Mouse (Mus musculus) E14TG2a.4 (cell line): ENCODE results near the gene Rp2.
A peak's percentile ranks its signal among the peaks of the same experiment; 100 is the strongest.
"Not testable (repeated sequence)": the region's sequence is repeated elsewhere in the genome, so short reads cannot be mapped to it uniquely, and the experiment has no call there.

Experiments used
- H3K27me3 ChIP-seq: 2 replicates; pipeline ENCODE4 v1.6.1; 2014; ENCODE audit warnings: low read length, control low read depth; ENCODE audit not compliant: insufficient read depth
- H3K36me3 ChIP-seq: 2 replicates; pipeline ENCODE4 v1.6.1; 2014; ENCODE audit warnings: low read length, control low read depth; ENCODE audit not compliant: insufficient read depth
- H3K4me1 ChIP-seq: replicated peaks from 2 replicates; pipeline ENCODE4 v1.6.1; 2014; ENCODE audit warnings: low read depth, low read length, control low read depth
- H3K4me3 ChIP-seq: replicated peaks from 2 replicates; pipeline ENCODE4 v1.5.1; 2014; ENCODE audit warnings: mild to moderate bottlenecking, low read length
- H3K9me3 ChIP-seq: 2 replicates; pipeline ENCODE4 v1.6.1; 2014; ENCODE audit warnings: low read length, control low read depth
- CTCF ChIP-seq: conservative IDR thresholded peaks from 2 replicates; pipeline ENCODE4 v1.5.1; 2014; ENCODE audit warnings: low read length
- NANOG ChIP-seq: IDR thresholded peaks from 2 replicates; pipeline ENCODE4 v1.6.1; 2014; ENCODE audit warnings: borderline replicate concordance, low read length, mixed read lengths
- POU5F1 ChIP-seq: IDR thresholded peaks from 2 replicates; pipeline ENCODE4 v1.6.1; 2014; ENCODE audit warnings: low read length, borderline replicate concordance

Rp2 gene

GRCm38 (mm10) chrX:20379347-20380014 lies 15.2 kb downstream of the Rp2 start:
- H3K36me3 ChIP-seq, result peaks cover 17% of the 10 kb centered on the region; the same call in 1 of the 2 replicates
- no peak overlapping the region for H3K4me3 ChIP-seq
- H3K27me3 ChIP-seq, result no peaks in the 10 kb centered on the region
- no peaks in the 10 kb centered on the region for H3K9me3 ChIP-seq
- TF ChIP-seq NANOG (no peak), POU5F1 (no peak)
- no peaks in the 10 kb centered on the region for H3K4me1 ChIP-seq

DNA sequence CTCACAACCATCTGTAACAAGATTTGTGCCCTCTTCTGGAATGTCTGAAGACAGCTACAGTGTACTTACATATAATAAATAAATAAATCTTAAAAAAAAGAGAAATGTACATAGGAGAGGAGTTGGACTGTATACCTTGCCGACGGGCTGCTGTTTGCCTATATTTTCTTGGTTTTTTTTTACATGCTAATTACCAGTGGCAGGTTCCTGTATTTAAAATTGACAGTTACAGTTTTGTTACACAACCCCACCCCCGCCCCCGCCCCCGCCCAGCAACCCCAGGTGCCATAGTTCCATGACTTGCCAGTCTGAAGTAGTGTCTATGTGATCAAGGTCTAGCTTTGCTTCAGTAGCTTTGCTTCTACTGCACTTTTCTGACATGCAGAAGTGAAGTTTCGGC lies 18.0 kb downstream of the Rp2 start:
- Histone ChIP-seq H3K36me3 (peaks cover 13% of the 10 kb centered on the region; the same call in 1 of the 2 replicates), H3K9me3 (no peaks in the 10 kb centered on the region), H3K4me3 (no peak overlapping the region), H3K27me3 (no peaks in the 10 kb centered on the region), H3K4me1 (no peaks in the 10 kb centered on the region)
- no peak for TF ChIP-seq NANOG
- no peak for TF ChIP-seq POU5F1
- TF ChIP-seq CTCF, result no peak

DNA sequence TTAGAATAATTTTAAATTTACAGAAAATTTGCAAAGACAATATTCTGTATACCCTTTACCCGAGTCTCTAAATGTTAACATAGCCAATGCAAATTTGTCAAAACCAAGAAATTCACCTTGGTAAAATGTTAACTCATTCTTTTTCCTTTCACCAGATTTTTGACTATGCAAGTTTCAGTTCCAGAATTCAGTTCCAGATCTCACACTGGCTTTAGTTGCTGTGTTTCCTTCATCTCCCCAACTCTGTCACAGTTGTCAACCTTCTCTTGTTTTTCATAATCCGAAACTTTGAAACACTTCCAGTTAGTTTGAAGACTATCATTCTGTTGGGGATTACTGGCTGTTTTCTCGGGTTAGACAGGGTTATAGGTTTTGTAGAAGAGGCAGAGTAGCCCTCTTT lies 22.7 kb downstream of the Rp2 start:
- TF ChIP-seq POU5F1 (no peak), CTCF (no peak)
- H3K27me3 ChIP-seq, result no peaks in the 10 kb centered on the region
- H3K9me3 ChIP-seq, result no peaks in the 10 kb centered on the region
- peaks cover 11% of the 10 kb centered on the region; the same call in 1 of the 2 replicates for H3K36me3 ChIP-seq
- H3K4me3 ChIP-seq, result no peak overlapping the region
- H3K4me1 ChIP-seq, result no peaks in the 10 kb centered on the region

DNA sequence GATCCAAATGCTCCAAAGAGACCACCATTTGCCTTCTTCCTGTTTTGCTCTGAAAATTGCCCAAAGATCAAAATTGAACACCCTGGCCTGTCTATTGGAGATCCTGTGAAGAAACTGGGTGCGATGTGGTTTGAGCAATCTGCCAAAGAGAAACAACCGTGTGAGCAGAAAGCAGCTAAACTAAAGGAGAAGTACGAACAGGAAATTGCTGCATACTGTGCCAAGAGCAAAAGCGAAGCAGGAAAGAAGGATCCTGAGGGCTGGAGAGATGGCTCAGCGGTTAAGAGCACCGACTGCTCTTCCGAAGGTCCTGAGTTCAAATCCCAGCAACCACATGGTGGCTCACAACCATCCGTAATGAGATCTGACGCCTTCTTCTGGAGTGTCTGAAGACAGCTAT lies 27.7 kb downstream of the Rp2 start:
- not testable (repeated sequence) for H3K27me3 ChIP-seq, H3K36me3 ChIP-seq, H3K4me3 ChIP-seq, H3K4me1 ChIP-seq, H3K9me3 ChIP-seq

- H3K36me3 ChIP-seq, result 0 out of 2 replicates have a peak, but pooled peaks cover 6% of the 10 kb centered on the region
- H3K4me3 ChIP-seq, result no peak overlapping the region
- H3K4me1 ChIP-seq, result no peaks in the 10 kb centered on the region
- H3K27me3 ChIP-seq, result no peaks in the 10 kb centered on the region
- no peaks in the 10 kb centered on the region for H3K9me3 ChIP-seq
- TF ChIP-seq CTCF, result no peak
- TF ChIP-seq POU5F1, result no peak
- TF ChIP-seq NANOG, result no peak
Observed at GRCm38 (mm10) chrX:20392942-20393341, 28.7 kb downstream of the Rp2 start.

- no peaks in the 10 kb centered on the region for H3K36me3 ChIP-seq
- no peaks in the 10 kb centered on the region for H3K27me3 ChIP-seq
- TF ChIP-seq CTCF (peak; percentile 55), NANOG (no peak)
- peaks cover 12% of the 10 kb centered on the region for H3K4me1 ChIP-seq
- H3K9me3 ChIP-seq, result no peaks in the 10 kb centered on the region
- no peak overlapping the region for H3K4me3 ChIP-seq
Observed at GRCm38 (mm10) chrX:20404068-20404467, 39.8 kb downstream of the Rp2 start.

GRCm38 (mm10) chrX:20406909-20407308 lies 42.6 kb downstream of the Rp2 start:
- H3K4me3 ChIP-seq, result no peak overlapping the region
- H3K27me3 ChIP-seq, result no peaks in the 10 kb centered on the region
- H3K9me3 ChIP-seq, result no peaks in the 10 kb centered on the region
- H3K36me3 ChIP-seq, result no peaks in the 10 kb centered on the region
- H3K4me1 ChIP-seq, result peaks cover 13% of the 10 kb centered on the region
- TF ChIP-seq CTCF (no peak), POU5F1 (no peak), NANOG (no peak)

- no peaks in the 10 kb centered on the region for H3K36me3 ChIP-seq
Observed at GRCm38 (mm10) chrX:20407676-20408075, 43.4 kb downstream of the Rp2 start.

GRCm38 (mm10) chrX:20411382-20411781 lies 47.1 kb downstream of the Rp2 start:
- TF ChIP-seq POU5F1 (no peak), CTCF (no peak), NANOG (no peak)
- H3K9me3 ChIP-seq, result no peaks in the 10 kb centered on the region
- H3K4me3 ChIP-seq, result no peak overlapping the region
- no peaks in the 10 kb centered on the region for H3K27me3 ChIP-seq
- H3K4me1 ChIP-seq, result peaks cover 43% of the 10 kb centered on the region
- H3K36me3 ChIP-seq, result no peaks in the 10 kb centered on the region

More at GRCm38 (mm10) chrX:20407676-20408075, 43.4 kb downstream of the Rp2 start:
- Histone ChIP-seq H3K9me3 (no peaks in the 10 kb centered on the region), H3K4me1 (peaks cover 21% of the 10 kb centered on the region), H3K4me3 (no peak overlapping the region), H3K27me3 (no peaks in the 10 kb centered on the region)
- no peak for TF ChIP-seq CTCF
